Mouse (Mus musculus): ENCODE measurements around the gene Shisa4.

Gene Shisa4

GRCm38 (mm10) chr1:135373171-135373677, 1.8 kb downstream of the Shisa4 start:
- CTCF ChIA-PET = interaction anchor here in 3 of 4 experiments (0.6 to 1.6 kb wide), 6 partner anchors 9 to 243 kb away, joined by 3 to 6 read pairs (median 4); no protein-coding TSS in a partner anchor

GRCm38 (mm10) chr1:135369415-135369814, 5.6 kb downstream of the Shisa4 start:
- POLR2A ChIA-PET = interaction anchor here in 3 of 4 experiments (0.6 to 2.0 kb wide), 26 partner anchors 11 to 407 kb away, joined by 3 to 12 read pairs (median 4); partner anchors contain the start of genes Elf3 (in 2 of the 3), Rnpep (in 1 of the 3) and Ube2t (in 1 of the 3)
- CTCF ChIA-PET = interaction anchor here (0.6 to 3.4 kb wide), 29 partner anchors 13 to 322 kb away, joined by 3 to 28 read pairs (median 5); partner anchors contain the start of genes Elf3 (in 1 of the 4), Ipo9 (in 1 of the 4), Ptpn7 (in 1 of the 4) and Rnpep (in 1 of the 4)

More at GRCm38 (mm10) chr1:135373171-135373677, 1.8 kb downstream of the Shisa4 start:
- POLR2A ChIA-PET = interaction anchor here (0.5 to 2.6 kb wide), 12 partner anchors 8 to 727 kb away, joined by 3 to 9 read pairs (median 3); partner anchors contain the start of genes Syt2 (in 1 of the 4) and Timm17a (in 1 of the 4)

GRCm38 (mm10) chr1:135368982-135369381, 6.1 kb downstream of the Shisa4 start:
- ChIA-PET POLR2A (interaction anchor here in 3 of 4 experiments (0.6 to 2.0 kb wide), 35 partner anchors 10 to 407 kb away, joined by 3 to 12 read pairs (median 4); partner anchors contain the start of genes Elf3 (in 2 of the 3), Rnpep (in 1 of the 3) and Ube2t (in 1 of the 3)), CTCF (interaction anchor here (0.5 to 3.4 kb wide), 40 partner anchors 11 to 730 kb away, joined by 3 to 28 read pairs (median 4); partner anchors contain the start of genes Elf3 (in 1 of the 4), Ipo9 (in 1 of the 4), Ptpn7 (in 1 of the 4) and Rnpep (in 1 of the 4))

GRCm38 (mm10) chr1:135368245-135368644, 6.8 kb downstream of the Shisa4 start:
- CTCF ChIA-PET = interaction anchor here (0.7 to 3.4 kb wide), 34 partner anchors 12 to 730 kb away, joined by 3 to 28 read pairs (median 5); partner anchors contain the start of genes Elf3 (in 1 of the 4) and Ipo9 (in 1 of the 4)
- POLR2A ChIA-PET = interaction anchor here in 3 of 4 experiments (0.6 to 2.0 kb wide), 36 partner anchors 10 to 1065 kb away, joined by 3 to 12 read pairs (median 4); partner anchors contain the start of genes Elf3 (in 1 of the 3) and Ube2t (in 1 of the 3)

- ChIA-PET POLR2A (interaction anchor here in 3 of 4 experiments (1.0 to 2.0 kb wide), 9 partner anchors 12 to 262 kb away, joined by 3 to 7 read pairs (median 5); partner anchors contain the start of genes Arl8a (in 1 of the 3) and Elf3 (in 1 of the 3)), CTCF (interaction anchor here in 3 of 4 experiments (0.8 to 3.4 kb wide), 13 partner anchors 13 to 261 kb away, joined by 3 to 28 read pairs (median 7); partner anchors contain the start of genes Elf3 (in 1 of the 3) and Ipo9 (in 1 of the 3))
Observed at GRCm38 (mm10) chr1:135367595-135367994, 7.4 kb downstream of the Shisa4 start.

GRCm38 (mm10) chr1:135367005-135367404, 8.0 kb downstream of the Shisa4 start:
- ChIA-PET POLR2A (interaction anchor here in 3 of 4 experiments (0.6 to 1.9 kb wide), 11 partner anchors 9 to 220 kb away, joined by 3 to 7 read pairs (median 4); partner anchors contain the start of genes Arl8a (in 1 of the 3), Elf3 (in 1 of the 3) and Shisa4 (in 1 of the 3)), CTCF (interaction anchor here in 3 of 4 experiments (0.5 to 3.4 kb wide), 8 partner anchors 106 to 579 kb away, joined by 3 to 28 read pairs (median 4); partner anchors contain the start of gene Elf3 (in 1 of the 3))

- ChIA-PET POLR2A (interaction anchor here in 3 of 4 experiments (0.6 to 2.4 kb wide), 9 partner anchors 9 to 219 kb away, joined by 3 to 6 read pairs (median 4); partner anchors contain the start of genes Arl8a (in 1 of the 3), Elf3 (in 1 of the 3) and Shisa4 (in 1 of the 3)), CTCF (interaction anchor here in 2 of 4 experiments (0.8 to 3.4 kb wide), 6 partner anchors 105 to 389 kb away, joined by 3 to 23 read pairs (median 4); partner anchors contain the start of gene Elf3 (in 1 of the 2))
Observed at GRCm38 (mm10) chr1:135366380-135366779, 8.7 kb downstream of the Shisa4 start.

- POLR2A ChIA-PET = interaction anchor here in 2 of 4 experiments (1.2 to 1.4 kb wide), 3 partner anchors 51 to 105 kb away, joined by 3 to 4 read pairs (median 3); partner anchors contain the start of gene Elf3 (in 2 of the 2)
- CTCF ChIA-PET = interaction anchor here in 2 of 4 experiments (0.6 to 0.7 kb wide), 2 partner anchors 65 to 79 kb away, joined by 4 to 5 read pairs; no protein-coding TSS in a partner anchor
Observed at GRCm38 (mm10) chr1:135363446-135363845, 11.6 kb downstream of the Shisa4 start.

- POLR2A ChIA-PET = interaction anchor here in 1 of 4 experiments (1.0 to 1.2 kb wide), 2 partner anchors 18 to 103 kb away, joined by 3 read pairs; partner anchors contain the start of gene Elf3
- CTCF ChIA-PET = no interaction called here
Observed at GRCm38 (mm10) chr1:135362115-135362514, 12.9 kb downstream of the Shisa4 start.

GRCm38 (mm10) chr1:135361491-135361890, 13.5 kb downstream of the Shisa4 start:
- ChIA-PET CTCF (interaction anchor here in 1 of 4 experiments (0.7 to 0.8 kb wide), 2 partner anchors 71 to 518 kb away, joined by 5 read pairs; no protein-coding TSS in a partner anchor), POLR2A (interaction anchor here in 1 of 4 experiments (1.0 kb wide), 2 partner anchors 9 to 18 kb away, joined by 3 read pairs; no protein-coding TSS in a partner anchor)

GRCm38 (mm10) chr1:135359071-135359470, 16.0 kb downstream of the Shisa4 start:
- CTCF ChIA-PET = interaction anchor here in 3 of 4 experiments (0.6 to 1.5 kb wide), 6 partner anchors 11 to 253 kb away, joined by 3 to 6 read pairs (median 4); partner anchors contain the start of gene Lmod1 (in 1 of the 3)
- POLR2A ChIA-PET = interaction anchor here (0.6 to 3.7 kb wide), 19 partner anchors 10 to 397 kb away, joined by 3 to 16 read pairs (median 4); partner anchors contain the start of genes Elf3 (in 1 of the 4) and Ube2t (in 1 of the 4)

- CTCF ChIA-PET = interaction anchor here in 2 of 4 experiments (0.5 to 2.1 kb wide), 4 partner anchors 8 to 203 kb away, joined by 3 to 5 read pairs (median 4); no protein-coding TSS in a partner anchor
- POLR2A ChIA-PET = interaction anchor here in 1 of 4 experiments (0.6 to 1.3 kb wide), 5 partner anchors 9 to 193 kb away, joined by 3 to 6 read pairs (median 4); partner anchors contain the start of gene Shisa4
Observed at GRCm38 (mm10) chr1:135351953-135352352, 23.1 kb downstream of the Shisa4 start.

- CTCF ChIA-PET = interaction anchor here in 2 of 4 experiments (0.6 to 1.7 kb wide), 5 partner anchors 11 to 1076 kb away, joined by 3 to 6 read pairs (median 4); no protein-coding TSS in a partner anchor
- POLR2A ChIA-PET = interaction anchor here in 3 of 4 experiments (0.6 to 3.1 kb wide), 14 partner anchors 8 to 201 kb away, joined by 3 to 14 read pairs (median 3); partner anchors contain the start of genes Shisa4 (in 1 of the 3) and Timm17a (in 1 of the 3)
Observed at GRCm38 (mm10) chr1:135347498-135348169, 27.4 kb downstream of the Shisa4 start.

- ChIA-PET POLR2A (interaction anchor here in 3 of 4 experiments (0.6 to 3.1 kb wide), 3 partner anchors 10 to 23 kb away, joined by 3 to 14 read pairs (median 5); no protein-coding TSS in a partner anchor), CTCF (interaction anchor here in 1 of 4 experiments (0.9 to 1.7 kb wide), 2 partner anchors 175 to 341 kb away, joined by 3 to 6 read pairs; no protein-coding TSS in a partner anchor)
Observed at GRCm38 (mm10) chr1:135346891-135347290, 28.1 kb downstream of the Shisa4 start.

GRCm38 (mm10) chr1:135344026-135344425, 31.0 kb downstream of the Shisa4 start:
- ChIA-PET POLR2A (interaction anchor here (0.5 to 1.9 kb wide), 15 partner anchors 13 to 669 kb away, joined by 3 to 7 read pairs (median 3); partner anchors contain the start of gene Lmod1 (in 2 of the 4)), CTCF (interaction anchor here in 3 of 4 experiments (0.5 to 0.6 kb wide), 6 partner anchors 67 to 345 kb away, joined by 3 to 6 read pairs (median 3); no protein-coding TSS in a partner anchor)

- CTCF ChIA-PET = no interaction called here
Observed at GRCm38 (mm10) chr1:135341947-135342346, 33.1 kb downstream of the Shisa4 start.

More at GRCm38 (mm10) chr1:135341947-135342346, 33.1 kb downstream of the Shisa4 start:
- POLR2A ChIA-PET = no interaction called here

Measured in embryonic stem cell, embryonic (primary cell).